Mouse (Mus musculus) E14TG2a.4 (cell line): Measurements from ENCODE around the gene Mgat5b.

Source experiments
- CTCF ChIP-seq: conservative IDR thresholded peaks from 2 replicates; pipeline ENCODE4 v1.5.1; 2014; ENCODE audit warnings: low read length
- NANOG ChIP-seq: IDR thresholded peaks from 2 replicates; pipeline ENCODE4 v1.6.1; 2014; ENCODE audit warnings: borderline replicate concordance, low read length, mixed read lengths

DNA sequence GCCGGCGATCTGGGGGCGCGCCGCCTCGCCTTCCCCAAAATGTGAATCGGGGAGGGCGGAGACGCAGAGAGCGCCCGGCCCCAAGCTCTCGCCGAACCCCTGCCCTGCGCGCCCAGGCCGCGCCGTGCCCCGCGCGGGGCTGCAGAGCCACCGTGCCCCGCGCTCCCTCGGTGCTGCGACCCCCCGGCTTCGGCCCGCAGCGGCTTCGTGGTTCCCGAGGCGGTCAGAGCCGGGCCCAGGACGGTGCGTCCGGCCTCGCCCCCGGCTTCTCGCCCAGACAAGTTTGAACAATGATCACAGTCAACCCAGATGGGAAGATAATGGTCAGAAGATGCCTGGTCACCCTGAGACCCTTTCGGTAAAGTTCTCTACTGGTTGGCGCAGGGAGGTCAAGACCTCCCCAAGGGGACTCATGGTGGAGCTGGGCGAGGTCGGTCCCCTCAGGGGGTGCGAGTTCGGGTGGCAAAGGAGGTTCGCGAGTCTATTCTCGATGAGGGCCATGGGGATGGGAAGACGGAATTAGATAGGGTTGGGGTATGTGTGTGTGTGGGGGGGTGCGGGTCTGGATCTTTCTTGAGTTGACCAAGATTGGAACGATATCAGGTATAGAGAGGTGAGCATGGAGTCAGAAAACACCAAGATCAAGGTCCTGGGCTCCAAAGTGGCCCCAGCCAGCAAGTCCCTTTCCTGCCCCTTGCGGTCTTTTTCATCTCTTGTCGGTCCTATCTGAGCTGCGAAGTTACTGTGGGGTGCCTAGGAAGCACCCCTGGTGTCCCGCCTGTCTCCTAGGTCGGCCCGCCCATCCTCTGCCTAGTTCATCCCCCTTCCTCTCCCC is 740 bp downstream of the Mgat5b start:
- TF ChIP-seq CTCF = no peak
- TF ChIP-seq NANOG = no peak
